8 mouse cellular contexts compared by ENCODE assay signal in genomic region chr14:25519656-25520055, GRCm38 (mm10).
DNase-seq lines count a peak whose midpoint lies in the region; ATAC-seq and TF ChIP-seq lines count a peak whose summit lies in the region.

No protein-coding gene starts in this region.

- peaks cover 29% of the 10 kb centered on the region for H3K36me3 ChIP-seq in forebrain, embryonic 13.5 days (ENCODE audit: poor library complexity, severe bottlenecking)

- DNase-seq in layer of hippocampus, adult 2 months (ENCODE audit: low spot score in 2 of 2) = peak in 1 of 2 experiments; percentile 35
- DNase-seq in layer of hippocampus, postnatal 14 days (ENCODE audit: low spot score in 2 of 2) = no peak
- peak; percentile 81 for DNase-seq in adrenal gland, postnatal 10 days
- peak; percentile 72 for DNase-seq in heart, postnatal 4 days
- peak; percentile 60 to 73 for DNase-seq in lung, postnatal 4 days
- peak; percentile 77 for DNase-seq in thymus, postnatal 4 days
- no peak for DNase-seq in yolk sac, embryonic 10.5 days (ENCODE audit: low spot score)

- no peak overlapping the region for H3K4me3 ChIP-seq in layer of hippocampus, adult 2 months
- H3K4me3 ChIP-seq in forebrain, embryonic 13.5 days = no peak overlapping the region

- H3K27ac ChIP-seq in layer of hippocampus, adult 2 months = peak overlapping the region; percentile 48
- peak overlapping the region; percentile 54 for H3K27ac ChIP-seq in forebrain, embryonic 13.5 days

- 0 out of 2 replicates have a peak, but pooled peaks have one; percentile 11 for ATAC-seq in forebrain, embryonic 13.5 days

- no peaks in the 10 kb centered on the region for H3K27me3 ChIP-seq in forebrain, embryonic 13.5 days

- H3K9me3 ChIP-seq in forebrain, embryonic 13.5 days (replicated peaks) = no peaks in the 10 kb centered on the region

- H3K9ac ChIP-seq in forebrain, embryonic 13.5 days = peak overlapping the region; percentile 27; the same call in 1 of the 2 replicates

- H3K4me2 ChIP-seq in forebrain, embryonic 13.5 days = no peak overlapping the region

- peaks cover 79% of the 10 kb centered on the region for H3K4me1 ChIP-seq in forebrain, embryonic 13.5 days

- no peak for TF ChIP-seq CTCF in layer of hippocampus, adult 2 months (conservative IDR thresholded peaks at IDR 0.05)

- WGBS in forebrain, embryonic 13.5 days = 66% methylated on average over 4 of the region's 4 CpGs

Comparison
In these comparisons a context has a peak if more than half of its experiments do, and no peak if none do; other contexts are left out.
1. DNase-seq: peak in adrenal gland, postnatal 10 days (single experiment), heart, postnatal 4 days (single experiment), lung, postnatal 4 days (2 of 2) and thymus, postnatal 4 days (single experiment); none in layer of hippocampus, postnatal 14 days (0 of 2) and yolk sac, embryonic 10.5 days (single experiment).